Mouse (Mus musculus): ENCODE data around the gene Gm11985. TPM values are rescaled to one million over a fixed set of nuclear protein-coding genes. Genes with fewer than 3 reads are reported as not detected.

The Gm11985 gene
- polyA plus RNA-seq, 1 experiment, result 0.10 TPM

DNA sequence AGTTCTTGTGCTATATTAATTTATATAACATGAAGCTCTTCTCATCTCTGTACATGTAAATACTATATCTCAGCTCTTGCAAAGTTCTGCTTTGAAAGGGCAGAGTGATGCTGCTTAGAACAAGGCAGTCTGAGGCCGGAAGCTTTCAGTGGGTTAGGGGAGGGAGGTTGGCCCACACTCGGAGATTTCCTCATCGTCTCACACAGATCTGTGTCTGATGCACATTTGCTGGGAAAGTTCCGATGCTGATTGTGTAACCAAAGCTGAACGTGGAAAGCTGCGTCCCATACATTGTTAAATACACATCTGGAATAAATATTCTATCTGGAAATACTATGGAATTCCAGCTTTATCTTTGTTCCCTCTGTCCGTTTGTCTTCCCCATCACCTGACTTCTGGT lies 13.8 kb upstream of the Gm11985 start:
- TF ChIP-seq CTCF (IDR thresholded peaks at IDR 0.05; ENCODE audit: control insufficient read depth, insufficient read depth, insufficient replicate concordance, low read depth, low read length) (no peak), POLR2A (IDR thresholded peaks at IDR 0.05; ENCODE audit: control insufficient read depth, low read depth, low read length) (no peak)
- H3K4me1 ChIP-seq (ENCODE audit: control insufficient read depth, insufficient read depth, low read length), result peaks cover 7% of the 10 kb centered on the region
- no peak overlapping the region for H3K4me3 ChIP-seq (ENCODE audit: control insufficient read depth, low read depth, low read length)
- H3K27ac ChIP-seq (ENCODE audit: control insufficient read depth, insufficient read depth, low read depth, low read length), result no peak overlapping the region
- no peaks in the 10 kb centered on the region for H3K27me3 ChIP-seq (ENCODE audit: control insufficient read depth, insufficient read depth, low read length)
- H3K36me3 ChIP-seq (ENCODE audit: control insufficient read depth, insufficient read depth, low read length), result no peaks in the 10 kb centered on the region

DNA sequence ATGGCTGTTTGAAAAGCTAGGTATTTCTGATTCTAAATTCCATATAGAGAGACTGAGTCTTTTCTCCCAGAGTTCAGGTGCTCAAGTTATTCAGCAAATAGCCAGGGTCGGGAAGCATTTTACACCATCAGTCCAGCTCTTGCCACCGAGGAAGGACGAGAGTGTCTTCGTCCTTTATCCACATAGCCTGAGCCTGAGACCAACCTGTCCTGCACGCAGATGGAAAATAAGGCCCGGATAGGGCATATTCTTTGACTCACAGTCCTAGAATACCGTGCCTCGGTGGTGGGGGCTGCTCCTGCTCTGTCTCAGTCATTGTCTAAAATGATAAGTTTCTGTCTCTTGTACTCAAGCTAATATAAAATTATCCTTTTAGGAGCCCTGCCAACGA lies 12.0 kb upstream of the Gm11985 start:
- H3K4me1 ChIP-seq (ENCODE audit: control insufficient read depth, insufficient read depth, low read length), result peaks cover 7% of the 10 kb centered on the region
- H3K36me3 ChIP-seq (ENCODE audit: control insufficient read depth, insufficient read depth, low read length), result no peaks in the 10 kb centered on the region
- TF ChIP-seq POLR2A (IDR thresholded peaks at IDR 0.05; ENCODE audit: control insufficient read depth, low read depth, low read length) (no peak), CTCF (IDR thresholded peaks at IDR 0.05; ENCODE audit: control insufficient read depth, insufficient read depth, insufficient replicate concordance, low read depth, low read length) (no peak)
- no peak overlapping the region for H3K27ac ChIP-seq (ENCODE audit: control insufficient read depth, insufficient read depth, low read depth, low read length)
- H3K27me3 ChIP-seq (ENCODE audit: control insufficient read depth, insufficient read depth, low read length), result no peaks in the 10 kb centered on the region
- no peak overlapping the region for H3K4me3 ChIP-seq (ENCODE audit: control insufficient read depth, low read depth, low read length)

DNA sequence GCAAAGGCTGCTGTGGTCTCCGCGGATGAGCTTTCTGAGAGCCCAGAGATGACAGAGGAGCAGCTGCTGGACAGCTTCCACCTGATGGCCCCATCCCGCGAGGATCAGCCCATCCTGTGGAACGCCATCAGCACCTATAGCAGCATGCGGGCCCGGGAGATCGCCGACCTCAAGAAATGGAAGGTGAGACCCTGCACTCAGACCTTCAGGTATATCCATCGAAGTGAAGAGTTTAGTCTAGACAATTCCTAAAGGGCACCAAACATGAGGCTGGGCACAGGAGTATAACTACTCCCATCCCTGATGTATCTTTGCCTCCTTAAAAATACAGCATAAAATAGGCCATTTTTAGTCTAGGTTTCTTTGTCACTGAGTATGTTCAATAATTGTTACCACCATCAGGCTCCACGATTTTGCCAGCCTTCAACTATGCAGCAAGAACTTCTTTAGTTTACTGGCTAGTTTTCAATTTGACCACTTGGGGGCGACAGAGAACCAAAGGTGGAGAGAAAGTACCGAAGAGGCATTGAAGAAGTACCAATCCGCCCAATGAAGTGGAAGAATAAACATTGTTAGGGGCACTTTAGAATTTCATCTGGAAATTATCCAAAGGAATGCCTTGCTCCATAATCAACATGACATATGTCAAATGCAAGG lies 11.5 kb upstream of the Gm11985 start:
- no peak for TF ChIP-seq POLR2A (IDR thresholded peaks at IDR 0.05; ENCODE audit: control insufficient read depth, low read depth, low read length)
- no peak for TF ChIP-seq CTCF (IDR thresholded peaks at IDR 0.05; ENCODE audit: control insufficient read depth, insufficient read depth, insufficient replicate concordance, low read depth, low read length)
- Histone ChIP-seq H3K36me3 (ENCODE audit: control insufficient read depth, insufficient read depth, low read length) (no peaks in the 10 kb centered on the region), H3K4me1 (ENCODE audit: control insufficient read depth, insufficient read depth, low read length) (peaks cover 7% of the 10 kb centered on the region), H3K27ac (ENCODE audit: control insufficient read depth, insufficient read depth, low read depth, low read length) (no peak overlapping the region), H3K4me3 (ENCODE audit: control insufficient read depth, low read depth, low read length) (no peak overlapping the region), H3K27me3 (ENCODE audit: control insufficient read depth, insufficient read depth, low read length) (no peaks in the 10 kb centered on the region)

DNA sequence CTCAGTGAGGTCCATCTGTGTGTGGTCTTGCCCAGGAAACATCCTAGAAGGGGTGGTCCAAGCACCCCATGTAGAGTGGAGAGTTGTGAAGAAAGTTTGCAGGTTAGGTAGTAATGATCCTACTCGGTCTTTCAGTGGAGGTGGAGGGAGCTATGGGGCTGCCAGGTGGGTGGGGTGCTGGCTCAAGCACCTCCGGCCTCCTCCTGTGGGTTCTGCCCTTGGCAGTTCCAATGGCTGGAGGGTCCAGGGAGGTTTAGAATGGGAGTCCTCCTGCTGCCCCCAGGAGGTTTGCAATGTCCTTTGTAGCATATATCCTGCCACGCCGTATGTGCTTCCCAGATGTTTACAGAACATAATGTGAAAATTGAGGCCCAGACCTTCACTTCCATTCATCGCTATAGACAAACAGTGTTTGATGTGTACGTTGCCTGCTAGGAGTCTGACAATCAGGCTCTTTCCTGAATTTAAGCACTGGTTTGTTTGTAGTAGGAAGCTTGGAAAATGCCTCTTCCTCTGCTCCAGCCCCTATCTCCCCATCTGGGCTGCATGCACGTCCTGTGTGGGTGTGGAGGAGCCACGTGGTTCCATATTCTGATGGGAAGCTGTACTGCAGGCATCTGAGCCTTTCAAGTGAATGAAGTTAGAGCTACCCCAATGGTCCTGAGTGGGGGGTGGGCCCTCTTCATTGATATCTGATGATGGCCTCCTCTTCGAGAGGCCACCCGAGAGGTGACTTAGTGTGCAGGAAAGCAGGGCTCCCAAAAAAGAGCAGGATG lies 10.3 kb upstream of the Gm11985 start:
- Histone ChIP-seq H3K27ac (ENCODE audit: control insufficient read depth, insufficient read depth, low read depth, low read length) (no peak overlapping the region), H3K27me3 (ENCODE audit: control insufficient read depth, insufficient read depth, low read length) (no peaks in the 10 kb centered on the region), H3K36me3 (ENCODE audit: control insufficient read depth, insufficient read depth, low read length) (no peaks in the 10 kb centered on the region), H3K4me1 (ENCODE audit: control insufficient read depth, insufficient read depth, low read length) (peaks cover 7% of the 10 kb centered on the region), H3K4me3 (ENCODE audit: control insufficient read depth, low read depth, low read length) (no peak overlapping the region)
- TF ChIP-seq CTCF (IDR thresholded peaks at IDR 0.05; ENCODE audit: control insufficient read depth, insufficient read depth, insufficient replicate concordance, low read depth, low read length) (no peak), POLR2A (IDR thresholded peaks at IDR 0.05; ENCODE audit: control insufficient read depth, low read depth, low read length) (no peak)

DNA sequence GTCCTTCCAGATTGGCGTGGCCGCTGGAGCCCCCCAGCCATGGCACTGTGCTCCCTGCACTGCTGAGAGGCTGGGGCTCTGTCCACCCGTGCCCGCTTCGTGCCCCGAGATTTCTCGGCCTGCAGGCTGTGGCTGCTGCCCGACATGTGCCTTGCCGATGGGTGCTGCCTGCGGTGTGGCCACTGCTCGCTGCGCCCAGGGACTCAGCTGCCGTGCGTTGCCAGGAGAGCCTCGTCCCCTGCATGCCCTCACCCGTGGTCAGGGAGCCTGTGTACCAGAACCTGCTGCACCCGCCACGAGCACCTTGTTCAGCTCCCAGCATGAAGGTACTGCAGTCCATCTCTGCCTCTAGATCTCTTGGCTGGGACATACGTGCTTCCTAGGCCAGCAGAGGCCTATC lies 9.6 kb upstream of the Gm11985 start:
- peaks cover 7% of the 10 kb centered on the region for H3K4me1 ChIP-seq (ENCODE audit: control insufficient read depth, insufficient read depth, low read length)
- H3K27me3 ChIP-seq (ENCODE audit: control insufficient read depth, insufficient read depth, low read length), result no peaks in the 10 kb centered on the region
- TF ChIP-seq CTCF (IDR thresholded peaks at IDR 0.05; ENCODE audit: control insufficient read depth, insufficient read depth, insufficient replicate concordance, low read depth, low read length), result no peak
- no peak for TF ChIP-seq POLR2A (IDR thresholded peaks at IDR 0.05; ENCODE audit: control insufficient read depth, low read depth, low read length)
- no peaks in the 10 kb centered on the region for H3K36me3 ChIP-seq (ENCODE audit: control insufficient read depth, insufficient read depth, low read length)
- no peak overlapping the region for H3K27ac ChIP-seq (ENCODE audit: control insufficient read depth, insufficient read depth, low read depth, low read length)
- no peak overlapping the region; the same call in 1 of the 2 replicates for H3K4me3 ChIP-seq (ENCODE audit: control insufficient read depth, low read depth, low read length)

DNA sequence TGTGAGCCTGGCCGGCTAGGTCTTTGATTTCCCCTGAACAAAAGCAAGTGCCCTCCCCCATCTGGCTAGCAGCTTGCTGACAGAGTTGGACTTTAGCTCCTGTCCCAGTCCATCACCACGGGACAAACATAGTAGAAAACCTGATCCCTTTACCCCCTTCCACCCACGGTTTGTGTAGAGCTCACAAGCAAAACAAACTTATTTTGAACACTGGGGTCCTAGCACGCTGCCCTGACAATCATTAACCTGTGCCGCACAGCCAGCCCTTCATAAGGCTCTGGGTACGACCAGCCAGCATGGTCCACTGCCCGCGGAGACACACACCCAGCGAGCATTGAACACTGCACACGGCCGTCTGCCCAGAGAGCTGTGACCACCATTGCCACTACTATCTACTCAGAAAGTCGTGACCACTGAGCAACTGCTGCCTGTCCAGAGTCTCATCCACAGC lies 9.1 kb upstream of the Gm11985 start, which contains the start of gene Igfbp1:
Gene Igfbp1 (plus strand): TSS at position 292 of the 451 bp plus-strand sequence.
- TF ChIP-seq POLR2A (IDR thresholded peaks at IDR 0.05; ENCODE audit: control insufficient read depth, low read depth, low read length) (no peak), CTCF (IDR thresholded peaks at IDR 0.05; ENCODE audit: control insufficient read depth, insufficient read depth, insufficient replicate concordance, low read depth, low read length) (no peak)
- H3K4me1 ChIP-seq (ENCODE audit: control insufficient read depth, insufficient read depth, low read length), result peaks cover 7% of the 10 kb centered on the region
- no peaks in the 10 kb centered on the region for H3K36me3 ChIP-seq (ENCODE audit: control insufficient read depth, insufficient read depth, low read length)
- H3K27me3 ChIP-seq (ENCODE audit: control insufficient read depth, insufficient read depth, low read length), result no peaks in the 10 kb centered on the region
- H3K4me3 ChIP-seq (ENCODE audit: control insufficient read depth, low read depth, low read length), result no peak within 1 kb of the TSS; the same call in 1 of the 2 replicates
- no peak within 1 kb of the TSS for H3K27ac ChIP-seq (ENCODE audit: control insufficient read depth, insufficient read depth, low read depth, low read length)

DNA sequence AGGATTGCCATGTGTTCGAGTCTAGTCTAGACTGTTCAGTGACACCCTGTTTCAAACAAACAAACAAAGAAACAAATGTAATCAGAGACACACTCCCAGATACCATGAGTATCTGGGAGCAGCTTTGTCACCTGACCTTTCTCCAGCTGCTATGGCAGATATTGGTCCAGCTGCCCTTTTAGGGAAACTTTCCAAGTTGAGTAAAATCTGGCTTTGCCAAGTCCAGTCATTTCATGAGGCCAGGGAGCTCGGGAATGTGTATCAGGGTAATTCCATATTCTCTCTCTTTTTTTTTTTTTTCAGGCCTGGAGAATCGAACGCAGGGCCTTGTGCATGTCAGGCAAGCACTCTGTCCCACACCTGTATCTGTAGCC lies 6.9 kb upstream of the Gm11985 start:
- H3K36me3 ChIP-seq (ENCODE audit: control insufficient read depth, insufficient read depth, low read length), result no peaks in the 10 kb centered on the region
- H3K27ac ChIP-seq (ENCODE audit: control insufficient read depth, insufficient read depth, low read depth, low read length), result no peak overlapping the region
- H3K27me3 ChIP-seq (ENCODE audit: control insufficient read depth, insufficient read depth, low read length), result no peaks in the 10 kb centered on the region
- no peak for TF ChIP-seq CTCF (IDR thresholded peaks at IDR 0.05; ENCODE audit: control insufficient read depth, insufficient read depth, insufficient replicate concordance, low read depth, low read length)
- no peak for TF ChIP-seq POLR2A (IDR thresholded peaks at IDR 0.05; ENCODE audit: control insufficient read depth, low read depth, low read length)
- H3K4me1 ChIP-seq (ENCODE audit: control insufficient read depth, insufficient read depth, low read length), result peaks cover 7% of the 10 kb centered on the region
- H3K4me3 ChIP-seq (ENCODE audit: control insufficient read depth, low read depth, low read length), result no peak overlapping the region
